Mouse (Mus musculus) gastrocnemius, postnatal 25 days (tissue): ENCODE measurements around the gene Abca7. TPM values are rescaled to one million over a fixed set of nuclear protein-coding genes. Genes with fewer than 3 reads are reported as not detected.
A peak's percentile ranks its signal among the peaks of the same experiment; 100 is the strongest.
"Not testable (repeated sequence)": the region's sequence is repeated elsewhere in the genome, so short reads cannot be mapped to it uniquely, and the experiment has no call there.

ENCODE experiments used
- DNase-seq: peaks from one replicate; pipeline ENCODE4 v3.0.0; 2022
- long read RNA-seq, 2 experiments: library from polyadenylated mRNA; stranded (forward); transcript quantifications; one replicate each; pipeline ENCODE4 v2.0.0; 2021
- total RNA-seq, 2 experiments: library from RNA; stranded (reverse); gene quantifications; 1 replicate in 1 of 2; 2 replicates in 1 of 2; pipeline ENCODE4 v1.2.3; 2021

The Abca7 gene
- total RNA-seq: 1 to 10 TPM; 4.9 to 5.7 TPM
- long read RNA-seq, experiment 1, partial matches to known transcripts: 1 of 1 reads
- long read RNA-seq, experiment 1, other reads (novel, unspliced or antisense): 0 of 1 reads
- long read RNA-seq, experiment 2, partial matches to known transcripts: 3 of 4 reads
- long read RNA-seq, experiment 2, other reads (novel, unspliced or antisense): 1 of 4 reads

DNA sequence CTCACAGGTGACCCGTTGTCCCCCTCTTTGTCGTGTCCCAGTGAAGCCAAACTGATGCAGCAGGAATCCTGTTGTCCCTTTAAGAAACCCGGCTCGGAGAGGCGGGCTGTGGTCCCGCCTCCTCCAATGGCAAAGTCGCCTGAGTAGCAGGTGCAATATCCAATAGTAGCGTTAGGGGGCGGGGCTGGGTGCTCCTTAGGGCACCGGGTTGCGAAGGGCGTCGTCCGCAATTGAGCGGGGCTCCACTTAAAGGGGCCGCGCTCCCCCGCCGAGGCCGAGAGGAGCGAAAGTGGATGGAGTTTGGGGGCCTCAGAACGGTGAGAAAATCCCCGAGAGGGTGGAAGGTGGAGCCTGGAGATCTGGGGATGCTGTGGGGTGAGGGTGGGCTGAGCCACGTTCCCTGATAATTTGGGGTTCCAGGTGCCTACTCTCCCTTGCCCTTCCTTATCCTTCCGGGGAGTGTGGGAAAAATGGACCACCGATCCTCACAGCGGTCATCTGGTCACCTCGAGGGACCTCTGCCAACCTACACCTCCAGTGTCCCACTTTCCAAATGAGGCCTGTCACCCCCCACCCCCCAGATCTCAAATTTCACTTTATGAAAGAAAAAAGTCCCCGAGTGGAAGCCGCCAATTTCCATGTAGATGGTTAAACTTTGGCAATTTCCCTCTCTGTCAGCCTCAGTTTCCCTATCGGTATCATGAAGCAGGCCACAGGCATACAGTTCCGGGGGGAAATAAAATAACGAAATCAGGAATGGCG lies at the start of gene Abca7:
Abca7 (plus strand) TSS at position 223 of the 762 bp plus-strand sequence.
- peak; percentile 95 for DNase-seq

GRCm38 (mm10) chr10:79946752-79947322 lies 49.5 kb upstream of the Abca7 start:
- no peak for DNase-seq

DNA sequence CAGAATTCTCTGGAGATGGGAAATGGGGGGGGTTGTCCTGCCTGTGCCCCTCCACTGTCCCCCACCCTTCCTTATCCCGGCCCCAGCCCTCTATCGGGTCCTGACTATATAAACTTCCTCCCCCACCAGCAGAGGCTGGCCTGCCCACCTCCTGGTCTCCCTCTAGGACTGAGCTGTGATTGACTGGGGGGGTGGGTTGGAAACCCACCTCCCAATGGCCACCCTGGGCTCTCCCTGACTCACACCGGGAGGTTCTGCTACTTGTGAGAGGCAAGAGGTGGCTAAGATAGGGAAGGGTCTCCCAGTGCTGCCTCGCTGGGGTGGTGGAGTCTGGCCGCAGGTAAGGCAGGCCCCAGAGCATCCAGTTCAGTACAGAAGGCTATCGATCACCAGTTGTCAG lies 48.8 kb upstream of the Abca7 start:
- DNase-seq: no peak

- no peak for DNase-seq
Measured at GRCm38 (mm10) chr10:79949873-79950272, 46.4 kb upstream of the Abca7 start.

GRCm38 (mm10) chr10:79950661-79951060 lies 45.6 kb upstream of the Abca7 start:
- DNase-seq: no peak

GRCm38 (mm10) chr10:79953946-79954345 lies 42.3 kb upstream of the Abca7 start:
- DNase-seq: no peak

DNA sequence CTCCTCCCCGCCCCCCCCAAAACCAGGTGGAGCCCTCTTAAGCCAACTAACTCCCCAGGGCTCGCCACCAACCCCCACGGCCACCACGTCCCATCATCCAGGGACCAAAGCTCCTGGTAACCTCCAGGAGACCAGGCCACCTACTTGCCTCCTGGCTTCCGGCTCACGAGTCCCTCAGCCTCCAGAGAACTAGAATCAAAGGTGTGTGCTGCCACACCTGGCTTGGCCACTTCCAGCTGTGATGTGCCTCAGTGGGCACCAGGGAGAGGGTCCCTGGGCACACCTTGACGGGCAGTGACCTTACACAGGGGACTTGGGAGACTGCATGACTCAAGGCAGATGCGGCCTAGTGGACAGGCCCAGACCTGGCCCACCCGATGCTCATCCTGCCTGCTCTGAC lies 40.6 kb upstream of the Abca7 start:
- DNase-seq: no peak

GRCm38 (mm10) chr10:79956643-79957154 lies 39.6 kb upstream of the Abca7 start:
- no peak for DNase-seq

- DNase-seq: peak; percentile 69
Measured at GRCm38 (mm10) chr10:79958140-79958816, 38.0 kb upstream of the Abca7 start.

DNA sequence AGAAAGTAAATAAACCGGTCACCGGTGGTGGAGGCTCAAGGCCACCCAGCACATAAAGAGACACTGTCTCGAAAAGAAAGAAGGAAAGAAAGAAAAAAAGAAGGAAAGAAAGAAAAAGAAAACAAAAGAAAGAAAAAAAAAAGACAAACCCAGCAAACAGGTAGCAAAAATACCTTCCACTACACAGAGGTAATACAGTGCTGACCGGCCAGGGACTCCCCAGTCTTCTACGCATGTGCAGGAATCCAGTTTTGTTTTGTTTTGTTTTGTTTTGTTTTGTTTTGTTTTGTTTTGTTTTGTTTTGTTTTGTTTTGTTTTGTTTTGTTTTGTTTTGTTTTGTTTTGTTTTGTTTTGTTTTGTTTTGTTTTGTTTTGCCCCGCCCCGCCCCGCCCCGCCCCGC lies 36.9 kb upstream of the Abca7 start:
- not testable (repeated sequence) for DNase-seq

- DNase-seq: peak; percentile 99
Measured at GRCm38 (mm10) chr10:79959847-79960601, 36.3 kb upstream of the Abca7 start, which contains the start of gene Wdr18. TSS of gene Wdr18 (plus strand) at chr10:79960152.

DNA sequence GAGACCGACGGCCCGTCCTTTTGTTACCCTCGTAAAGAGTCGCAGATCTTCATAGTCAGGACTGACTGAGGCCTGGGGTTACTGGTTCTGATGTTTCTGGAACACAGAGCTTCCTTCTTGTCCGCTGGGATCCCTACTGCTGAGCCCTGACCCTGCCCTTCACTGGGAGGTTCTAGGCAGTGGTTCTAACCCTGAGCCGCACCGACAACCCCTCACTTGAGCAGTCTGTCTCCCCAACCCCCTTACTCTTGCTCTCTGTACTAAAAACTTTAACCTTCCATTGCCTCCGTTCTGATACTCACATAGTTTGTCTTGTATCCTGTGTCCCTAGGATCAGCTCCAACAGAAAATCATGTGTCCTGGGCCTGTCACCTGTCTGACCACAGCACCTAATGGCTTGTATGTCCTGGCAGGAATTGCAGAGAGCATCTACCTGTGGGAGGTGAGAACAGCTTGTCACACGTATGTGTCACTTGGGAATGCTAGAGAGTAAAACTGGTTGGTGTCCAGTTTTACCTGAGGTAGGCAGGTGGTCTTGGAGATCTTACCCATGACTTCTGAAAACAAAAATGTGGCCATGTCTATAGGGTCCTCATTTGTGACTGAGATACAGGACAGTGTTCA lies 35.5 kb upstream of the Abca7 start:
- no peak for DNase-seq

DNA sequence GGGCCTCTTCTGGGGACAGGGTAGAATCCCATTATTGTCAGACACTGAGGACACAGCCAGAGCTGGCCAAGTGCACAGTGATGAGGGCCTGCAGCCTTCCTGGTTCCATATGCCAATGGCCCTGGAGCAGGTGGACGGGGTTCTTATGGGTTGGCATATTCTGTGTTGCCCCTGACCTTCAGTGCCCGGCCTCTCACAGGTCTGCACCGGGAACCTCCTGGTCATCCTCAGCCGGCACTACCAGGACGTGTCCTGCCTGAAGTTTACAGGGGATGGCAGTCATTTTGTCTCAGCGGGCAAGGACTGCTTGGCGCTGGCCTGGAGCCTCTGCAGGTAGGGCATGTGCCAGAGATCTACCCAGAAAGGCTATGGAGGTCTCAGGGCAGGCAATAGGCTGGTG lies 31.6 kb upstream of the Abca7 start:
- no peak for DNase-seq

DNA sequence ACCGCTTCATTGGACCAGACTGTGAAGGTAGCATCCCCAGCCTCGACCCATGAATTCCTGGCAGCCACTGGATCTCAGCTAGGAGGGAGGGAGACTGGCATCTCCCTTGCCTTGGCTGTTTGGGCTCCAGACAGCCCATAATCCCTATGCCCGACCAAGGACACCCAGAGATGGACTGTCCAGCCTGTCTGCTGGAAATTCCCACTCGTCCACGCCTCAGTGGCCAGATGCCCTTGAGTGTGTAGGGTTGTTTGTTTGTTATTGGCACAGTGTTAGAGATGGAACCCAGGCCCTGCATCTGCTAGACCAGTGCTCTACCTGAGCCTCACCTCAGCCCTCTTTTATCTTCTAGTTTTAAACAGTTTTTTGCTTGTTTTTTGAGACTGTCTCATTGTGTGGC lies 31.0 kb upstream of the Abca7 start:
- DNase-seq: no peak

- DNase-seq: no peak
Measured at GRCm38 (mm10) chr10:79966886-79967400, 29.4 kb upstream of the Abca7 start.

- DNase-seq: no peak
Measured at GRCm38 (mm10) chr10:79968181-79968580, 28.1 kb upstream of the Abca7 start.

GRCm38 (mm10) chr10:79969124-79969568 lies 27.1 kb upstream of the Abca7 start:
- no peak for DNase-seq

DNA sequence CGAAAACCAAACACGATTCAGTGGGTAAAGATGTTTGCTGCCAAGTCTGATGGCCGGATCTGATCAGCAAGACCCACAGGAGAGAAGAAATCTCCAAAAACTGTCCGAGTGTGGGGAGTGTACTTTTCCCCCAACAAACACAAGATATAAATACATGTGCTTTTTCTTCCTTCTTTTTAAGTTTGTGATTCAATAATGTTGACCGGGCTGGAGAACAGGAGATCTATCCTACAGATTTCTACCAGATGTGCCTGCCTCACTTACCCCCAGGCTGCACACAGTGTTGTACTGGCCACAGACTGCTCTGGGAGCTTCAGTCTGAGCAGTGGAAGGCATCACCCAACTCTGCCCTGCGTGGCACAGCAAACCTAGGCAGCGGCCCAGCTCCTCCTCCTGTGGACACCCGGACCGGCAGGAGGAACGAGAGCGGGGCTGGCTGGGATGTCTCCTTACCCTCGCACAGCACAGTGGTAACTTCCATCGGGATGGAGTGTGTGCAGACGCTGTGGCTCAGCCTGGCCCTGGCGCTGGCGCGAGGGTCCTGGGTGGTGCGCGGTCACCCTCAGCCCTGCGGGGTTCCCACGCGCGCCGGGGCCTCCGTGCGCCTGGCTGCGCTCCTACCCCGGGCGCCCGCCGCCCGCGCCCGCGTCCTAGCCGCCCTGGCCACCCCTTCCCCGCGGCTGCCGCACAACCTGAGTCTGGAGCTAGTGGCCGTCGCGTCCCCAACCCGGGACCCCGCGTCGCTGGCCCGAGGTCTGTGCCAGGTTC lies 25.7 kb upstream of the Abca7 start, which contains the start of gene Grin3b:
Grin3b (plus strand) TSS at position 301 of the 768 bp plus-strand sequence.
- DNase-seq: no peak

DNA sequence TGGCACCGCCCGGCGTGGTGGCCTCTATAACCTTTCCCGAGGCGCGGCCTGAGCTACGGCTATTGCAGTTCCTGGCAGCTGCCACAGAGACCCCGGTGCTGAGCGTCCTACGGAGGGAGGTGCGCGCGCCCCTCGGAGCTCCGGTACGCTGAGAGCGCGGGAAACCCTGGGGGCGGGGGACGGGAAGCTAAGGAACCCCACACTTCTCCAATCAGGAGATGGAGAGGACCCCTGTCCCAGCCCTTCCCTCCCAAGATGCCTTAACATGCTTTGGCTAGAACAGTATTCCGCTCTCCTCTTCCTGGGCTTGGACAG lies 25.2 kb upstream of the Abca7 start:
- DNase-seq: no peak

- no peak for DNase-seq
Measured at GRCm38 (mm10) chr10:79972831-79973230, 23.5 kb upstream of the Abca7 start.
